ENCODE assay signal across 9 mouse cellular contexts in the genomic region with DNA sequence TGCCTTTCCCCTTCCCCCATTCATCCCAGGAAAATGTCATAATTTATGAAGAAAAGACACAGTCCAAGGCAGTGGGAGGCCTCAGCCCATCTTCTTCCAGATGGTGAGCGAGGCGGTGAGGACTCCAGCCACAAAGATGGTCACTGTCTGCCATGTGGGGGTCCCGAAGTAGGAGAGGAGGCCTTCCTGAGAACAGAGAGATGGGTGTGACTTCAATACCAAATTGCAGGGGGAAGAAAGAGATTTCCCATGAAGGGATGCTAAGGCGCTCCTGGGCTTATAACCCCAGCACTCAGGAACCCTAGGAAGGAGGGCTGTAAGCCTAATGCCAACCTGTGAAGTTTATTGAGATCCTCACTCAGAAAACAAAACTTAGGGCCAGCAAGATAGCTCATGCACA. TPM values are rescaled to one million over a fixed set of nuclear protein-coding genes. Genes with fewer than 3 reads are reported as not detected.
DNase-seq lines count a peak whose midpoint lies in the region; ATAC-seq lines count a peak whose summit lies in the region.
"Had no signal": no experiment of that assay in that cellular context is flagged by ENCODE, and none has a peak within 500 bp of the region (broad histone marks: within the 10 kb centered on the region; RNA-seq: fewer than 3 reads in every experiment).

No protein-coding gene starts in this region.

- 0 out of 2 replicates have a peak overlapping the region, but pooled peaks have one; percentile 87 for H3K4me3 ChIP-seq in forebrain, embryonic 10.5 days
- H3K4me3 ChIP-seq in forebrain, embryonic 14.5 days (ENCODE audit: low read depth, low read length), result no peak overlapping the region
- H3K4me3 ChIP-seq in limb, embryonic 12.5 days (replicated peaks), result no peak overlapping the region
- H3K4me3 ChIP-seq in limb, embryonic 10.5 days, result no peak overlapping the region
- H3K4me3 ChIP-seq in embryonic facial prominence, embryonic 13.5 days, result no peak overlapping the region
- peak overlapping the region; percentile 76 for H3K4me3 ChIP-seq in liver, embryonic 15.5 days (replicated peaks)

- H3K4me1 ChIP-seq in forebrain, embryonic 10.5 days, result peaks cover 60% of the 10 kb centered on the region
- peaks cover 32% of the 10 kb centered on the region for H3K4me1 ChIP-seq in forebrain, embryonic 14.5 days (ENCODE audit: control insufficient read depth, insufficient read depth, low read length)
- H3K4me1 ChIP-seq in limb, embryonic 12.5 days (replicated peaks), result peaks cover 41% of the 10 kb centered on the region
- H3K4me1 ChIP-seq in limb, embryonic 10.5 days, result peaks cover 55% of the 10 kb centered on the region
- peaks cover 52% of the 10 kb centered on the region for H3K4me1 ChIP-seq in embryonic facial prominence, embryonic 13.5 days
- H3K4me1 ChIP-seq in liver, embryonic 15.5 days (replicated peaks), result peaks cover 72% of the 10 kb centered on the region

- H3K4me2 ChIP-seq in forebrain, embryonic 14.5 days (ENCODE audit: low read length), result no peak overlapping the region
- H3K4me2 ChIP-seq in limb, embryonic 12.5 days, result no peak overlapping the region
- no peak overlapping the region for H3K4me2 ChIP-seq in embryonic facial prominence, embryonic 13.5 days
- H3K4me2 ChIP-seq in liver, embryonic 15.5 days, result peak overlapping the region; percentile 87

- peak overlapping the region; percentile 95 for H3K27ac ChIP-seq in forebrain, embryonic 10.5 days
- no peak overlapping the region for H3K27ac ChIP-seq in forebrain, embryonic 14.5 days (ENCODE audit: low read depth, low read length)
- H3K27ac ChIP-seq in limb, embryonic 12.5 days, result peak overlapping the region; percentile 82
- no peak overlapping the region for H3K27ac ChIP-seq in limb, embryonic 10.5 days
- peak overlapping the region; percentile 29; the same call in 1 of the 2 replicates for H3K27ac ChIP-seq in embryonic facial prominence, embryonic 13.5 days
- peak overlapping the region; percentile 97 for H3K27ac ChIP-seq in liver, embryonic 15.5 days (replicated peaks)

- no peak overlapping the region for H3K9ac ChIP-seq in forebrain, embryonic 14.5 days (ENCODE audit: low read length)
- H3K9ac ChIP-seq in limb, embryonic 12.5 days (replicated peaks), result no peak overlapping the region
- no peak overlapping the region for H3K9ac ChIP-seq in embryonic facial prominence, embryonic 13.5 days
- H3K9ac ChIP-seq in liver, embryonic 15.5 days, result peak overlapping the region; percentile 25; the same call in 1 of the 2 replicates

- peaks cover 77% of the 10 kb centered on the region for H3K36me3 ChIP-seq in forebrain, embryonic 10.5 days (replicated peaks)
- peaks cover 62% of the 10 kb centered on the region for H3K36me3 ChIP-seq in forebrain, embryonic 14.5 days (ENCODE audit: control insufficient read depth, insufficient read depth, low read length)
- H3K36me3 ChIP-seq in limb, embryonic 12.5 days, result peaks cover 68% of the 10 kb centered on the region
- peaks cover 69% of the 10 kb centered on the region for H3K36me3 ChIP-seq in limb, embryonic 10.5 days
- peaks cover 55% of the 10 kb centered on the region for H3K36me3 ChIP-seq in embryonic facial prominence, embryonic 13.5 days
- H3K36me3 ChIP-seq in liver, embryonic 15.5 days (replicated peaks), result peaks cover 63% of the 10 kb centered on the region

- H3K27me3 ChIP-seq in forebrain, embryonic 10.5 days (ENCODE audit: poor library complexity, severe bottlenecking), result no peaks in the 10 kb centered on the region
- no peaks in the 10 kb centered on the region for H3K27me3 ChIP-seq in forebrain, embryonic 14.5 days (replicated peaks; ENCODE audit: control insufficient read depth, insufficient read depth, low read length)
- H3K27me3 ChIP-seq in limb, embryonic 12.5 days, result no peaks in the 10 kb centered on the region
- no peaks in the 10 kb centered on the region for H3K27me3 ChIP-seq in limb, embryonic 10.5 days (ENCODE audit: low read depth, poor library complexity, severe bottlenecking)
- H3K27me3 ChIP-seq in embryonic facial prominence, embryonic 13.5 days, result no peaks in the 10 kb centered on the region
- H3K27me3 ChIP-seq in liver, embryonic 15.5 days, result no peaks in the 10 kb centered on the region

- H3K9me3 ChIP-seq in forebrain, embryonic 10.5 days, result no peaks in the 10 kb centered on the region
- H3K9me3 ChIP-seq in forebrain, embryonic 14.5 days (replicated peaks; ENCODE audit: control insufficient read depth, low read length), result no peaks in the 10 kb centered on the region
- H3K9me3 ChIP-seq in limb, embryonic 12.5 days, result no peaks in the 10 kb centered on the region
- no peaks in the 10 kb centered on the region for H3K9me3 ChIP-seq in limb, embryonic 10.5 days (replicated peaks)
- no peaks in the 10 kb centered on the region for H3K9me3 ChIP-seq in embryonic facial prominence, embryonic 13.5 days
- H3K9me3 ChIP-seq in liver, embryonic 15.5 days (replicated peaks), result no peaks in the 10 kb centered on the region

- DNase-seq in forebrain, embryonic 10.5 days (ENCODE audit: extremely low spot score, low spot score), result no peak
- no peak for DNase-seq in forebrain, embryonic 14.5 days (ENCODE audit: low spot score)
- DNase-seq in limb, embryonic 10.5 days (ENCODE audit: low spot score), result no peak
- DNase-seq in retina, postnatal 1 day, result no peak
- no peak for DNase-seq in right cerebral cortex, postnatal 25 days
- DNase-seq: cerebellum, adult 11 months had no signal

- ATAC-seq in forebrain, embryonic 14.5 days, result no peak
- no peak for ATAC-seq in limb, embryonic 12.5 days (ENCODE audit: insufficient number of reproducible peaks, insufficient read depth, low FRiP score, low TSS enrichment, low read depth)
- ATAC-seq in embryonic facial prominence, embryonic 13.5 days (ENCODE audit: insufficient number of reproducible peaks, insufficient read depth, low FRiP score, low TSS enrichment, low read depth), result no peak
- no peak for ATAC-seq in liver, embryonic 15.5 days (ENCODE audit: insufficient read depth)

- 89% methylated on average over 4 of the region's 4 CpGs for WGBS in forebrain, embryonic 10.5 days
- WGBS in forebrain, embryonic 14.5 days, result 96% methylated on average over 4 of the region's 4 CpGs
- 91% methylated on average over 4 of the region's 4 CpGs for WGBS in limb, embryonic 12.5 days
- 89% methylated on average over 4 of the region's 4 CpGs for WGBS in limb, embryonic 10.5 days
- 89% methylated on average over 4 of the region's 4 CpGs for WGBS in embryonic facial prominence, embryonic 13.5 days
- 86% methylated on average over 4 of the region's 4 CpGs for WGBS in liver, embryonic 15.5 days (ENCODE audit: insufficient replicate concordance)

RNA-seq across cellular contexts. Expression of a gene that starts 2.1 kb away (rescaled TPM):
- 5,105 and 5,277 TPM in 2 replicates for polyA plus RNA-seq in forebrain, embryonic 10.5 days (2016; fragmentation: Nextera tagmentation; extraction: Ambion mirVana)
- polyA plus RNA-seq in forebrain, embryonic 14.5 days (2014; fragmentation: Nextera tagmentation; extraction: Ambion mirVana), result 6,238 and 6,800 TPM in 2 replicates
- polyA plus RNA-seq in limb, embryonic 12.5 days (2016; fragmentation: Nextera tagmentation; extraction: Ambion mirVana), result 4,887 and 4,953 TPM in 2 replicates
- 5,063 and 5,416 TPM in 2 replicates for polyA plus RNA-seq in limb, embryonic 10.5 days (2016; fragmentation: Nextera tagmentation; extraction: Ambion mirVana)
- 5,253 and 5,612 TPM in 2 replicates for polyA plus RNA-seq in embryonic facial prominence, embryonic 13.5 days (2015; fragmentation: Nextera tagmentation; extraction: Ambion mirVana)
- polyA plus RNA-seq in liver, embryonic 15.5 days (2015; fragmentation: Nextera tagmentation; extraction: Ambion mirVana), result 6,104 and 6,562 TPM in 2 replicates

RNA-seq across cellular contexts. Expression of a gene that starts 4.9 kb away (rescaled TPM):
- polyA plus RNA-seq in forebrain, embryonic 10.5 days (2016; fragmentation: Nextera tagmentation; extraction: Ambion mirVana), result 247 and 254 TPM in 2 replicates
- 163 and 168 TPM in 2 replicates for polyA plus RNA-seq in forebrain, embryonic 14.5 days (2014; fragmentation: Nextera tagmentation; extraction: Ambion mirVana)
- polyA plus RNA-seq in limb, embryonic 12.5 days (2016; fragmentation: Nextera tagmentation; extraction: Ambion mirVana), result 224 and 230 TPM in 2 replicates
- 248 and 297 TPM in 2 replicates for polyA plus RNA-seq in limb, embryonic 10.5 days (2016; fragmentation: Nextera tagmentation; extraction: Ambion mirVana)
- 154 and 190 TPM in 2 replicates for polyA plus RNA-seq in embryonic facial prominence, embryonic 13.5 days (2015; fragmentation: Nextera tagmentation; extraction: Ambion mirVana)
- polyA plus RNA-seq in liver, embryonic 15.5 days (2015; fragmentation: Nextera tagmentation; extraction: Ambion mirVana), result 70.3 and 71.4 TPM in 2 replicates

RNA-seq across cellular contexts. Expression of a gene that starts 19.9 kb away (rescaled TPM):
- 0.12 and 0.20 TPM in 2 replicates for polyA plus RNA-seq in forebrain, embryonic 10.5 days (2016; fragmentation: Nextera tagmentation; extraction: Ambion mirVana)
- 0.15 TPM in 1 of 2 replicates, not detected in the other for polyA plus RNA-seq in forebrain, embryonic 14.5 days (2014; fragmentation: Nextera tagmentation; extraction: Ambion mirVana)
- polyA plus RNA-seq in limb, embryonic 12.5 days (2016; fragmentation: Nextera tagmentation; extraction: Ambion mirVana), result 1.4 TPM in 2 replicates
- 1.8 and 2.2 TPM in 2 replicates for polyA plus RNA-seq in limb, embryonic 10.5 days (2016; fragmentation: Nextera tagmentation; extraction: Ambion mirVana)
- 0.59 and 1.2 TPM in 2 replicates for polyA plus RNA-seq in embryonic facial prominence, embryonic 13.5 days (2015; fragmentation: Nextera tagmentation; extraction: Ambion mirVana)
- 0.58 and 0.62 TPM in 2 replicates for polyA plus RNA-seq in liver, embryonic 15.5 days (2015; fragmentation: Nextera tagmentation; extraction: Ambion mirVana)

RNA-seq across cellular contexts. Expression of a gene that starts 23.9 kb away (rescaled TPM):
- 235 and 237 TPM in 2 replicates for polyA plus RNA-seq in forebrain, embryonic 10.5 days (2016; fragmentation: Nextera tagmentation; extraction: Ambion mirVana)
- polyA plus RNA-seq in forebrain, embryonic 14.5 days (2014; fragmentation: Nextera tagmentation; extraction: Ambion mirVana), result 144 and 153 TPM in 2 replicates
- 155 and 156 TPM in 2 replicates for polyA plus RNA-seq in limb, embryonic 12.5 days (2016; fragmentation: Nextera tagmentation; extraction: Ambion mirVana)
- 228 and 283 TPM in 2 replicates for polyA plus RNA-seq in limb, embryonic 10.5 days (2016; fragmentation: Nextera tagmentation; extraction: Ambion mirVana)
- 141 and 148 TPM in 2 replicates for polyA plus RNA-seq in embryonic facial prominence, embryonic 13.5 days (2015; fragmentation: Nextera tagmentation; extraction: Ambion mirVana)
- 67.1 and 74.2 TPM in 2 replicates for polyA plus RNA-seq in liver, embryonic 15.5 days (2015; fragmentation: Nextera tagmentation; extraction: Ambion mirVana)

RNA-seq across cellular contexts. Expression of a gene that starts 24.8 kb away (rescaled TPM):
- polyA plus RNA-seq in forebrain, embryonic 10.5 days (2016; fragmentation: Nextera tagmentation; extraction: Ambion mirVana), result not detected in 2 replicates
- polyA plus RNA-seq in forebrain, embryonic 14.5 days (2014; fragmentation: Nextera tagmentation; extraction: Ambion mirVana), result not detected in 2 replicates
- polyA plus RNA-seq in limb, embryonic 12.5 days (2016; fragmentation: Nextera tagmentation; extraction: Ambion mirVana), result not detected in 2 replicates
- not detected in 2 replicates for polyA plus RNA-seq in limb, embryonic 10.5 days (2016; fragmentation: Nextera tagmentation; extraction: Ambion mirVana)
- not detected in 2 replicates for polyA plus RNA-seq in embryonic facial prominence, embryonic 13.5 days (2015; fragmentation: Nextera tagmentation; extraction: Ambion mirVana)
- polyA plus RNA-seq in liver, embryonic 15.5 days (2015; fragmentation: Nextera tagmentation; extraction: Ambion mirVana), result not detected in 2 replicates

Comparison
In these comparisons a context has a peak if more than half of its experiments do, and no peak if none do; other contexts are left out.
1. H3K27ac ChIP-seq: peak in forebrain, embryonic 10.5 days (single experiment), limb, embryonic 12.5 days (single experiment), embryonic facial prominence, embryonic 13.5 days (single experiment) and liver, embryonic 15.5 days (single experiment); none in forebrain, embryonic 14.5 days (single experiment) and limb, embryonic 10.5 days (single experiment).
2. H3K4me3 ChIP-seq: peak in forebrain, embryonic 10.5 days (single experiment) and liver, embryonic 15.5 days (single experiment); none in forebrain, embryonic 14.5 days (single experiment), limb, embryonic 12.5 days (single experiment), limb, embryonic 10.5 days (single experiment) and embryonic facial prominence, embryonic 13.5 days (single experiment).